Mouse (Mus musculus) embryonic facial prominence, embryonic 14.5 days (tissue): Measurements from ENCODE around the gene Guca2a. TPM values are rescaled to one million over a fixed set of nuclear protein-coding genes. Genes with fewer than 3 reads are reported as not detected.

Experiments
- ATAC-seq: fragments of 200-750 bp; cut with Nextera tagmentation; 2 replicates; pipeline ENCODE4 v1.8.0; 2017; ENCODE audit warnings: low read depth, moderate number of reproducible peaks, moderate TSS enrichment
- DNase-seq: peaks from one replicate; pipeline ENCODE4 v3.0.0-alpha.2; 2015; ENCODE audit warnings: low spot score
- H3K27ac ChIP-seq: fragments of 300-500 bp; sonication (generic); replicated peaks from 2 replicates; pipeline ENCODE4 v1.5.1; 2014; ENCODE audit warnings: low read depth, mild to moderate bottlenecking, low read length, moderate library complexity
- H3K27me3 ChIP-seq: fragments of 300-500 bp; sonication (generic); replicated peaks from 2 replicates; pipeline ENCODE4 v1.6.1; 2014; ENCODE audit warnings: low read length; ENCODE audit not compliant: control insufficient read depth, insufficient read depth
- H3K36me3 ChIP-seq: fragments of 300-500 bp; sonication (generic); 2 replicates; pipeline ENCODE4 v1.6.1; 2014; ENCODE audit warnings: low read length, mixed read lengths; ENCODE audit not compliant: control insufficient read depth, insufficient read depth
- H3K4me1 ChIP-seq: fragments of 300-500 bp; sonication (generic); 2 replicates; pipeline ENCODE4 v1.6.1; 2014; ENCODE audit warnings: antibody characterized with exemption, low read length; ENCODE audit not compliant: control insufficient read depth, insufficient read depth
- H3K4me2 ChIP-seq: fragments of 300-500 bp; sonication (generic); 2 replicates; pipeline ENCODE4 v1.6.1; 2014; ENCODE audit warnings: low read depth, mild to moderate bottlenecking, low read length, moderate library complexity, mixed read lengths
- H3K4me3 ChIP-seq: fragments of 300-500 bp; sonication (generic); 2 replicates; pipeline ENCODE4 v1.5.1; 2014; ENCODE audit warnings: low read depth, mild to moderate bottlenecking, low read length
- H3K9ac ChIP-seq: fragments of 300-500 bp; sonication (generic); 2 replicates; pipeline ENCODE4 v1.6.1; 2014; ENCODE audit warnings: low read depth, mild to moderate bottlenecking, low read length, moderate library complexity, mixed read lengths
- H3K9me3 ChIP-seq: fragments of 300-500 bp; sonication (generic); 2 replicates; pipeline ENCODE4 v1.6.1; 2016; ENCODE audit warnings: low read length; ENCODE audit not compliant: control insufficient read depth
- WGBS: fragments of 180-500 bp; shearing (Covaris S2); extraction: QIAGEN DNeasy Blood & Tissue Kit; methylation state at CpG from one replicate; pipeline ENCODE4 v1.1.7; 2014; 5-methylcytosine and 5-hydroxymethylcytosine counted together
- polyA plus RNA-seq: library from polyadenylated mRNA; unstranded; fragments of >200 nt; fragmentation: Nextera tagmentation; extraction: Ambion mirVana; gene quantifications from 2 replicates; pipeline ENCODE4 v1.2.1, GENCODE M21; 2014

Guca2a gene
- polyA plus RNA-seq, 1 experiment from 2014 or later = not detected

DNA sequence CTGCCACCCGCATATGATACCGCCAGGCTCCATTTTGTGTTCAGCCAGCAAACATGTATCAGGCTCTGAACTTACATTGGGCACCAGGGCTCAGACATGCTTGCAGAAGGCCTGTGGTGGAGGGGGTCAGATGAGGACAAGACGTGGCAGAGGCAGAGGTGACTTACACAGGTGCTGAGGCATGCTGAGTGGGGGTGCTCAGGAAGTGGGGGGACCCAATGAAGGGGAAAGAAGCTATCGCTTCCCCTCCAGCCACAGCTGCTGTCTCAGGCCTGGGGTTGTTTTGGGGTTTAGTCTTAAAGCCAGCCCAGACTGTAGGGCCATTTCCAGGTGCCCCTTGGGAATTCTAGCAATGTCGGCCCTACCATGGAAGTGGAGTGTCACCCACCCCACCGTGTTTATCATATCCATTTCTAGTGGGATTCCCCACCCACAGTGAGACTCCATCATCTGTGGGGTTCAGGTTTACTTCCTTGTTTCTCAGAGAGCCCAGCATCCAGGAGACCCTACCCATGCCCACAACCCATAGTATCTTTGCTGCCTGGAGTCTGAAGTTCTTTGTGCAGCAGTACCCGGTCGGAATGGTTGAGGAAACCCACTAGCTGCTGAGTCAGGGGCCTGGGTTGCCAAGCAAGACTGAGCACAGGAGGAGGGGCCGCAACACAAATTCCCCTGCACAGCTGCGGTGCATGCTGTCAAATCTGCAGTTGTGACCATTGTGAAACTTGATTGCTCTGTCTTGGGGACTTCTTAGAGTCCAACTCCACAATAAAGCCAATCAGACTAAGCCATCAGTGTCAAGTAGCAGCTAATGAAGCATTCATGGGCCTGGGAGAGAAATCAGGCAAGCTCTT is 32.1 kb downstream of the Guca2a start:
- H3K9me3 ChIP-seq = no peaks in the 10 kb centered on the region
- H3K4me3 ChIP-seq = no peak overlapping the region
- DNase-seq (no peak), ATAC-seq (no peak)
- 63% methylated on average over 10 of the region's 10 CpGs for WGBS
- no peaks in the 10 kb centered on the region for H3K36me3 ChIP-seq
- H3K4me2 ChIP-seq = no peak overlapping the region
- no peaks in the 10 kb centered on the region for H3K4me1 ChIP-seq
- no peak overlapping the region for H3K27ac ChIP-seq
- H3K27me3 ChIP-seq = no peaks in the 10 kb centered on the region
- no peak overlapping the region for H3K9ac ChIP-seq

DNA sequence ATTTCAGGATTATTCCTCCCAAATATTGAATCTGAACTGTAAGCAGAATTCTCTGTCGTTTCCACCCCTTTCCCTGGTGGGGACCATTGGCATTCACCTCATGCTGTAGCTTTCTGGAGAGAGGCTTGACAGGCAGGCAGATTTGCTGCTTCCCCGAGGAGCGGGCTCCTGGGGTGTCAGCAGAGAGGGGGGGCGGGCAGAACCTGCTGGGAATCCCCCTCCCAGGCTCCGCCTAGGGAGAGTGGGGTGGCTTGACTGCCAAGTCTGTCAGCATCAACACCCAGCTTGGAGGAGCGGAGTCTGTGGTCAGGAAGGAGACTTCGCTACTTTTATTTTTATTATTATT is 32.7 kb downstream of the Guca2a start:
- Histone ChIP-seq H3K27me3 (no peaks in the 10 kb centered on the region), H3K9ac (no peak overlapping the region), H3K4me2 (no peak overlapping the region), H3K4me1 (no peaks in the 10 kb centered on the region), H3K9me3 (no peaks in the 10 kb centered on the region), H3K36me3 (no peaks in the 10 kb centered on the region), H3K4me3 (no peak overlapping the region), H3K27ac (no peak overlapping the region)
- ATAC-seq = no peak
- DNase-seq = no peak
- WGBS = 45% methylated on average over 7 of the region's 7 CpGs

DNA sequence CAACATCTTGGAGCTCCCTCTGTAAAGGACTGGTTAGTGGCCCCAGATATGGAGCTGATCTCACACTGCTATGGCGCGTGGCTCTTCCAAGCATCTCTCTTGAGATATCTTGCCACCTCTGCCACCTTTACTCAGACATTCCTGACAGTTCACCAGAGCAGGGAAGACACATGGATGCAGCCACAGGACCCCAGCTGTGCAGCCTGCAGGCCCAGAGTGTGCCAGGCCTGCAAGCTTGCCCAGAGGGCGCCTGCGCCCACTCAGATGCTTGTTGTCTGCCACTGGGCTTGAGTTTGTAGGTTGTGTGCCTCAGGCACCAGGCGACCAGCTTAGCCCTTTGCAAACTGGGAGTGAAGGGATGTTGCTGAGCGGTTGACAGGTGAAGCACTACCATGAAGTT is 33.2 kb downstream of the Guca2a start:
- Histone ChIP-seq H3K27me3 (no peaks in the 10 kb centered on the region), H3K4me1 (no peaks in the 10 kb centered on the region), H3K9ac (no peak overlapping the region), H3K36me3 (no peaks in the 10 kb centered on the region), H3K4me2 (no peak overlapping the region), H3K9me3 (no peaks in the 10 kb centered on the region), H3K27ac (no peak overlapping the region), H3K4me3 (no peak overlapping the region)
- ATAC-seq (no peak), DNase-seq (no peak)
- WGBS = 87% methylated on average over 6 of the region's 6 CpGs

DNA sequence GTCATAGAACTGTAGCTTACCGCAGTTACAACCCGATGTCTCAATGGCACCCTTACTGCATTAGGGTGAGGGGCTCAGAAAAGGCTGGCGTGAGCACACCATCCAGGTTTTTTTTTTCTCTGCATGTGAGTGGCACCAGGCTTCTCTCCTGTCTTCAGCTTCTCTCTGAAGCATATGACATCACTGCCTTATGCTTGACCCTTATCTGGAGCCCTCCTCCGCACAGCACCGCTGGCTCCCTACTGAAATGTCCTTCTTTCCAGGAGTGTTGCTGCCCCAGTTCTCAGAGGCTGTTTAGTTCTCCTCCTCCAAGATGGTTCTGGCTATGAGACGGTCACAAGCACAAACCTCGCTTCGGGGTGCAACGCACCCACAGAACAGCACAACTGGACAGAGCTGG is 33.7 kb downstream of the Guca2a start:
- Histone ChIP-seq H3K4me1 (no peaks in the 10 kb centered on the region), H3K27ac (no peak overlapping the region), H3K27me3 (no peaks in the 10 kb centered on the region), H3K4me2 (no peak overlapping the region), H3K36me3 (no peaks in the 10 kb centered on the region), H3K9me3 (no peaks in the 10 kb centered on the region), H3K4me3 (no peak overlapping the region), H3K9ac (no peak overlapping the region)
- WGBS = 96% methylated on average over 9 of the region's 9 CpGs
- no peak for DNase-seq
- ATAC-seq = no peak

DNA sequence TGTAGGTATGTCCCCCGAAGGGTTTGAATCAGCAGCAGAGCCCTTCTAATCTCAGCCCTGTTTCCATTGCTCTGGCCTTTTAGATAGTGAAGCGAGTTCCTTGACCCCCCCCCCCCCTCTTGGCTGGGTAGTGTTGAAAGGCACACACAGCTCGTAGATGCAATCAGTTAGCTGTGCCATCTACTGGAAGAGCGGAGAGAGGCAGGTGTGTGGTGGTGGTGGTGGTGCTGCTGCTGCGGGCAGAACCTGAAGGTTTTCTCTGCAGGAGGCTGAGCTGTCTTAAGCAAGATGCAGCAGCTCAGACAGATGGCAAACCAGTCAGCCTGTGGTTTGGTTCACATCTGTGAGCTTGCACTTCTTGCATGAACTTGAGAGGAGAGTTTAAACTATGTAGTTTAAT is 35.2 kb downstream of the Guca2a start:
- no peak for ATAC-seq
- no peak overlapping the region for H3K27ac ChIP-seq
- 25% methylated on average over 5 of the region's 5 CpGs for WGBS
- no peak overlapping the region for H3K4me2 ChIP-seq
- no peaks in the 10 kb centered on the region for H3K4me1 ChIP-seq
- DNase-seq = no peak
- no peak overlapping the region for H3K4me3 ChIP-seq
- H3K9ac ChIP-seq = no peak overlapping the region
- no peaks in the 10 kb centered on the region for H3K36me3 ChIP-seq
- no peaks in the 10 kb centered on the region for H3K9me3 ChIP-seq
- H3K27me3 ChIP-seq = no peaks in the 10 kb centered on the region

- 67% methylated on average over 5 of the region's 5 CpGs for WGBS
- no peak overlapping the region for H3K9ac ChIP-seq
- H3K4me2 ChIP-seq = no peak overlapping the region
- ATAC-seq (no peak), DNase-seq (no peak)
- no peaks in the 10 kb centered on the region for H3K36me3 ChIP-seq
- peaks cover 8% of the 10 kb centered on the region; the same call in 1 of the 2 replicates for H3K9me3 ChIP-seq
- no peak overlapping the region for H3K27ac ChIP-seq
- no peaks in the 10 kb centered on the region for H3K4me1 ChIP-seq
- no peaks in the 10 kb centered on the region for H3K27me3 ChIP-seq
- H3K4me3 ChIP-seq = no peak overlapping the region
Measured at GRCm38 (mm10) chr4:119682596-119682995, 45.1 kb downstream of the Guca2a start.

- WGBS = 84% methylated on average over 2 of the region's 2 CpGs
- no peak for DNase-seq
Measured at GRCm38 (mm10) chr4:119685746-119686145, 48.2 kb downstream of the Guca2a start.

More at GRCm38 (mm10) chr4:119685746-119686145, 48.2 kb downstream of the Guca2a start:
- Histone ChIP-seq H3K27me3 (no peaks in the 10 kb centered on the region), H3K4me3 (no peak overlapping the region), H3K9ac (no peak overlapping the region), H3K9me3 (peaks cover 8% of the 10 kb centered on the region; the same call in 1 of the 2 replicates), H3K4me2 (no peak overlapping the region), H3K4me1 (no peaks in the 10 kb centered on the region), H3K36me3 (no peaks in the 10 kb centered on the region), H3K27ac (no peak overlapping the region)
- no peak for ATAC-seq
